ENCODE assay signal across 34 mouse cellular contexts in genomic region chr5:77748933-77749332, GRCm38 (mm10).
"Had no signal": no experiment of that assay in that cellular context is flagged by ENCODE, and none has a peak within 500 bp of the region (broad histone marks: within the 10 kb centered on the region; RNA-seq: fewer than 3 reads in every experiment).

No protein-coding gene starts in this region.

- H3K4me3 ChIP-seq: heart, embryonic 10.5 days; heart, embryonic 12.5 days; heart, embryonic 13.5 days; heart, embryonic 15.5 days; hindbrain, embryonic 10.5 days; hindbrain, embryonic 12.5 days; hindbrain, embryonic 13.5 days; hindbrain, embryonic 15.5 days; intestine, embryonic 15.5 days; kidney, embryonic 15.5 days; layer of hippocampus, adult 2 months; left cerebral cortex, adult 2 months had no signal

- H3K36me3 ChIP-seq: heart, embryonic 10.5 days; heart, embryonic 12.5 days; heart, embryonic 13.5 days; heart, embryonic 15.5 days; hindbrain, embryonic 10.5 days; hindbrain, embryonic 12.5 days; hindbrain, embryonic 13.5 days; hindbrain, embryonic 15.5 days; intestine, embryonic 15.5 days; kidney, embryonic 15.5 days had no signal

- H3K27ac ChIP-seq: heart, embryonic 10.5 days; heart, embryonic 13.5 days; heart, embryonic 15.5 days; hindbrain, embryonic 10.5 days; hindbrain, embryonic 12.5 days; hindbrain, embryonic 13.5 days; hindbrain, embryonic 15.5 days; hindbrain, postnatal 0 days; intestine, embryonic 15.5 days; kidney, embryonic 15.5 days; kidney, postnatal 0 days; layer of hippocampus, adult 2 months; left cerebral cortex, adult 2 months had no signal

- H3K9me3 ChIP-seq: heart, embryonic 10.5 days; heart, embryonic 12.5 days; heart, embryonic 13.5 days; heart, embryonic 15.5 days; hindbrain, embryonic 10.5 days; hindbrain, embryonic 12.5 days; hindbrain, embryonic 13.5 days; hindbrain, embryonic 15.5 days; intestine, embryonic 15.5 days; kidney, embryonic 15.5 days had no signal

- H3K4me2 ChIP-seq: heart, embryonic 11.5 days; heart, embryonic 12.5 days; heart, embryonic 13.5 days; heart, embryonic 15.5 days; hindbrain, embryonic 12.5 days; hindbrain, embryonic 13.5 days; hindbrain, embryonic 15.5 days; intestine, embryonic 15.5 days; kidney, embryonic 15.5 days had no signal

- H3K27me3 ChIP-seq: heart, embryonic 12.5 days; heart, embryonic 13.5 days; heart, embryonic 15.5 days; hindbrain, embryonic 12.5 days; hindbrain, embryonic 13.5 days; hindbrain, embryonic 15.5 days; intestine, embryonic 15.5 days; kidney, embryonic 15.5 days had no signal

- DNase-seq: heart, postnatal 10 days; heart, postnatal 14 days; heart, postnatal 36 days; heart, postnatal 4 days; kidney, adult 11 months; kidney, adult 18-20 months; kidney, adult 2 months; kidney, adult 8-10 months; kidney, adult 9 months; kidney, postnatal 10 days; kidney, postnatal 14 days; kidney, postnatal 25 days; kidney, postnatal 36 days; kidney, postnatal 4 days; layer of hippocampus, adult 9-11 months; layer of hippocampus, postnatal 36 days had no signal

- H3K4me1 ChIP-seq: heart, embryonic 10.5 days; heart, embryonic 12.5 days; heart, embryonic 13.5 days; heart, embryonic 15.5 days; hindbrain, embryonic 10.5 days; hindbrain, embryonic 12.5 days; hindbrain, embryonic 15.5 days; intestine, embryonic 15.5 days; kidney, embryonic 15.5 days had no signal

- H3K9ac ChIP-seq: heart, embryonic 12.5 days; heart, embryonic 13.5 days; heart, embryonic 15.5 days; hindbrain, embryonic 12.5 days; hindbrain, embryonic 13.5 days; hindbrain, embryonic 15.5 days; intestine, embryonic 15.5 days; kidney, embryonic 15.5 days had no signal

- ATAC-seq: hindbrain, postnatal 0 days; inflammation-experienced regulatory T-cells, adult 6 months; intestine, embryonic 15.5 days; intestine, embryonic 16.5 days; intestine, postnatal 0 days had no signal
